Mouse (Mus musculus) erythroblast, embryonic 14.5 days (primary cell): Measurements from ENCODE around the gene Spag17.

Experiments used
- GATA1 ChIP-seq: IDR thresholded peaks from 2 replicates; pipeline ENCODE4 v1.6.1; 2012; ENCODE audit warnings: low read length, inconsistent platforms, mixed read lengths
- TAL1 ChIP-seq: IDR thresholded peaks from 3 replicates; pipeline ENCODE4 v1.6.1; 2012; ENCODE audit warnings: low read length, inconsistent platforms, mixed read lengths

DNA sequence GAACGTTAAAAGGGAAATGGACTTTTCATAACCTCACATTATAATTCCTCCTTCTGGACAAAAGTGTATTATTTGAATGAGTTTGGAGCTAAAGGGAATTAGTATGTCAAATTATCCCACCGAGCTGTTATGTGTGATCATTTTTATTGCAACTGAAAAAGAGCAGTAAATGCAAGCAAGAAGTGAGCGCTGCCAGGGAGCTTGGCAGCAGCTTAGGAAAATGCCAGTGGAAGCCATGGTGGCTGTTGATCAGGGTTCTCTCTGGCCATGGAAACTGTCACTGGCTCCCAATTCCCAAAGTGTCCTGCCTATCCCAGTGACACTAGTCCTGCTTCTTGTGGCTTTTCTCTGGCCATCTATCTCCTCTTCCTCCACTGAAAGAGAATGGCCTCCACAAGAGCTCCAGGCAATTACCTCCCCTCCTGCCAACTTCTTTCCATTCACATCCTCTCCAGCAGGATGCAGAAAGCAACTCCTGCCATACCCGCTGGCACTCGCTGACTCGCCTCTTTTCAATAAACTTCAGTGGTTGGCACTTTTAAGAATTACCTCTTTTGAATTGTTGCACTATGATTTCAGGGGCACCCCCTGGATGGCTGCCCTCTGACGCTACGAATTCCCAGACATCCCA lies 28.7 kb downstream of the Spag17 start:
- TF ChIP-seq GATA1: no peak
- no peak for TF ChIP-seq TAL1
